ENCODE assay signal across 14 mouse cellular contexts in genomic region chr9:117126816-117127215, GRCm38 (mm10).
DNase-seq lines count a peak whose midpoint lies in the region; ATAC-seq and TF ChIP-seq lines count a peak whose summit lies in the region.
"Had no signal": no experiment of that assay in that cellular context is flagged by ENCODE, and none has a peak within 500 bp of the region (broad histone marks: within the 10 kb centered on the region; RNA-seq: fewer than 3 reads in every experiment).

No protein-coding gene starts in this region.

- H3K9ac ChIP-seq in midbrain, postnatal 0 days (replicated peaks; ENCODE audit: low read length, poor library complexity, severe bottlenecking): no peak overlapping the region
- H3K9ac ChIP-seq in hindbrain, embryonic 12.5 days: no peak overlapping the region
- H3K9ac ChIP-seq: forebrain, postnatal 0 days; stomach, embryonic 15.5 days had no signal

- peak; percentile 54 for DNase-seq in heart, embryonic 10.5 days (ENCODE audit: low spot score)
- DNase-seq in heart, postnatal 36 days: no peak
- peak; percentile 25 for DNase-seq in midbrain, postnatal 0 days (ENCODE audit: low spot score)
- no peak for DNase-seq in midbrain, embryonic 10.5 days (ENCODE audit: low spot score)
- DNase-seq in B cell, adult 2 months: no peak
- no peak for DNase-seq in kidney, adult 9 months
- DNase-seq: cerebellum, adult 2 months; embryo, embryonic 11 days; forebrain, postnatal 0 days; kidney, adult 2 months; right cerebral cortex, postnatal 4 days; thymus, postnatal 4 days had no signal

- WGBS in heart, embryonic 10.5 days: 73% methylated on average over 8 of the region's 8 CpGs
- 43% methylated on average over 8 of the region's 8 CpGs for WGBS in midbrain, postnatal 0 days
- 93% methylated on average over 8 of the region's 8 CpGs for WGBS in midbrain, embryonic 10.5 days
- 55% methylated on average over 8 of the region's 8 CpGs for WGBS in hindbrain, embryonic 12.5 days

- ATAC-seq in midbrain, postnatal 0 days (ENCODE audit: low FRiP score): no peak
- ATAC-seq in hindbrain, embryonic 12.5 days (ENCODE audit: low FRiP score): no peak
- ATAC-seq: forebrain, postnatal 0 days had no signal

- TF ChIP-seq CTCF in midbrain, postnatal 0 days (IDR thresholded peaks at IDR 0.05): no peak

- H3K27ac ChIP-seq in heart, embryonic 10.5 days: no peak overlapping the region
- no peak overlapping the region for H3K27ac ChIP-seq in midbrain, postnatal 0 days (ENCODE audit: low read depth, low read length)
- H3K27ac ChIP-seq in midbrain, embryonic 10.5 days (replicated peaks): no peak overlapping the region
- H3K27ac ChIP-seq in hindbrain, embryonic 12.5 days: peak overlapping the region; percentile 48

- no peaks in the 10 kb centered on the region for H3K27me3 ChIP-seq in heart, embryonic 10.5 days (ENCODE audit: insufficient read depth, poor library complexity, severe bottlenecking)
- H3K27me3 ChIP-seq in midbrain, postnatal 0 days (ENCODE audit: insufficient read depth, low read length): no peaks in the 10 kb centered on the region
- no peaks in the 10 kb centered on the region for H3K27me3 ChIP-seq in midbrain, embryonic 10.5 days (ENCODE audit: low read depth, poor library complexity, severe bottlenecking)
- no peaks in the 10 kb centered on the region for H3K27me3 ChIP-seq in hindbrain, embryonic 12.5 days
- H3K27me3 ChIP-seq: stomach, embryonic 15.5 days had no signal

- no peak overlapping the region for H3K4me3 ChIP-seq in heart, embryonic 10.5 days
- H3K4me3 ChIP-seq in midbrain, postnatal 0 days (ENCODE audit: low read depth, low read length): no peak overlapping the region
- H3K4me3 ChIP-seq in midbrain, embryonic 10.5 days: no peak overlapping the region
- no peak overlapping the region for H3K4me3 ChIP-seq in hindbrain, embryonic 12.5 days
- H3K4me3 ChIP-seq: stomach, embryonic 15.5 days had no signal

- 0 out of 2 replicates have a peak, but pooled peaks cover 6% of the 10 kb centered on the region for H3K4me1 ChIP-seq in heart, embryonic 10.5 days
- no peaks in the 10 kb centered on the region for H3K4me1 ChIP-seq in midbrain, postnatal 0 days (ENCODE audit: insufficient read depth, low read length)
- no peaks in the 10 kb centered on the region for H3K4me1 ChIP-seq in midbrain, embryonic 10.5 days
- peaks cover 16% of the 10 kb centered on the region for H3K4me1 ChIP-seq in hindbrain, embryonic 12.5 days

- intact Hi-C loops in heart, postnatal 36 days (cut with DNase I): no loop called here

- no peaks in the 10 kb centered on the region for H3K9me3 ChIP-seq in heart, embryonic 10.5 days
- no peaks in the 10 kb centered on the region for H3K9me3 ChIP-seq in midbrain, postnatal 0 days (ENCODE audit: low read length)
- no peaks in the 10 kb centered on the region for H3K9me3 ChIP-seq in midbrain, embryonic 10.5 days (replicated peaks)
- H3K9me3 ChIP-seq in hindbrain, embryonic 12.5 days (replicated peaks): no peaks in the 10 kb centered on the region
- H3K9me3 ChIP-seq: stomach, embryonic 15.5 days had no signal

- no peak overlapping the region for H3K4me2 ChIP-seq in midbrain, postnatal 0 days (ENCODE audit: low read depth, low read length, poor library complexity, severe bottlenecking)
- H3K4me2 ChIP-seq in hindbrain, embryonic 12.5 days (replicated peaks): no peak overlapping the region
- H3K4me2 ChIP-seq: stomach, embryonic 15.5 days had no signal

- no peaks in the 10 kb centered on the region for H3K36me3 ChIP-seq in heart, embryonic 10.5 days
- H3K36me3 ChIP-seq in midbrain, postnatal 0 days (ENCODE audit: insufficient read depth, low read length): no peaks in the 10 kb centered on the region
- H3K36me3 ChIP-seq in midbrain, embryonic 10.5 days: no peaks in the 10 kb centered on the region
- H3K36me3 ChIP-seq in hindbrain, embryonic 12.5 days: no peaks in the 10 kb centered on the region
- H3K36me3 ChIP-seq: stomach, embryonic 15.5 days had no signal

Comparison
In these comparisons a context has a peak if more than half of its experiments do, and no peak if none do; other contexts are left out.
1. DNase-seq: peak in heart, embryonic 10.5 days (single experiment) and midbrain, postnatal 0 days (single experiment); none in heart, postnatal 36 days (0 of 2), midbrain, embryonic 10.5 days (single experiment), B cell, adult 2 months (0 of 2) and kidney, adult 9 months (single experiment).